Mouse (Mus musculus) erythroblast, embryonic 14.5 days (primary cell): ENCODE measurements around the gene Gnat1. TPM values are rescaled to one million over a fixed set of nuclear protein-coding genes. Genes with fewer than 3 reads are reported as not detected.
"Not testable (repeated sequence)": the region's sequence is repeated elsewhere in the genome, so short reads cannot be mapped to it uniquely, and the experiment has no call there.

Source experiments
- H3K27me3 ChIP-seq: 2 replicates; pipeline ENCODE4 v1.6.1; 2012; ENCODE audit warnings: inconsistent platforms; ENCODE audit not compliant: control insufficient read depth
- H3K36me3 ChIP-seq: 2 replicates; pipeline ENCODE4 v1.6.1; 2012; ENCODE audit warnings: mild to moderate bottlenecking, inconsistent platforms; ENCODE audit not compliant: control insufficient read depth
- H3K4me1 ChIP-seq: 2 replicates; pipeline ENCODE4 v1.6.1; 2012; ENCODE audit warnings: inconsistent platforms; ENCODE audit not compliant: control insufficient read depth
- H3K4me3 ChIP-seq: replicated peaks from 2 replicates; pipeline ENCODE3; 2012; ENCODE audit warnings: moderate library complexity, mild to moderate bottlenecking, inconsistent platforms
- H3K9me3 ChIP-seq: 2 replicates; pipeline ENCODE4 v1.6.1; 2012; ENCODE audit warnings: low read length, inconsistent platforms, mixed read lengths; ENCODE audit not compliant: control insufficient read depth
- GATA1 ChIP-seq: IDR thresholded peaks from 2 replicates; pipeline ENCODE4 v1.6.1; 2012; ENCODE audit warnings: low read length, inconsistent platforms, mixed read lengths
- TAL1 ChIP-seq: IDR thresholded peaks from 3 replicates; pipeline ENCODE4 v1.6.1; 2012; ENCODE audit warnings: low read length, inconsistent platforms, mixed read lengths
- polyA plus RNA-seq: library from polyadenylated mRNA; stranded (reverse); fragments of >175 nt; gene quantifications from 2 replicates; pipeline ENCODE4 v1.2.3, GENCODE M21; 2012

Gnat1 gene
- polyA plus RNA-seq, 1 experiment: not detected

DNA sequence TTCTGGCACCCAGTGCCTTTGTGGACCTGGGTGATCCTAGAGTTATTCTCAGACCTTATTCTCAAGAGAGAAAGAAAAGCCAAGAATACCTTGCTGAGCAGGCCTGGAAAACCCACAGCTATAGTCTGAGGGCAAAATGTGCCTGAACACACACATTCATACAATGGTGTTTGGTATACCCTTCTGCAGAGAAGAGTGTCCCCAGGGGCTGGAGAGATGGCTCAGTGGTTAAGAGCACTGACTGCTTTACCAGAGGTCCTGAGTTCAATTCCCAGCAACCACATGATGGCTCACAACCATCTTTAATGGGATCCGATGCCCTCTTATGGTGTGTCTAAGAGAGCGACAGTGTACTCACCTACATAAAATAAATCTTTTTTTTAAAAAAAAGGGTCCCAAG, 651 bp downstream of the Gnat1 start:
- Histone ChIP-seq H3K4me1 (peaks cover 15% of the 10 kb centered on the region), H3K27me3 (peaks cover 52% of the 10 kb centered on the region), H3K4me3 (no peak overlapping the region), H3K36me3 (no peaks in the 10 kb centered on the region), H3K9me3 (no peaks in the 10 kb centered on the region)
- TF ChIP-seq GATA1 (no peak), TAL1 (no peak)

DNA sequence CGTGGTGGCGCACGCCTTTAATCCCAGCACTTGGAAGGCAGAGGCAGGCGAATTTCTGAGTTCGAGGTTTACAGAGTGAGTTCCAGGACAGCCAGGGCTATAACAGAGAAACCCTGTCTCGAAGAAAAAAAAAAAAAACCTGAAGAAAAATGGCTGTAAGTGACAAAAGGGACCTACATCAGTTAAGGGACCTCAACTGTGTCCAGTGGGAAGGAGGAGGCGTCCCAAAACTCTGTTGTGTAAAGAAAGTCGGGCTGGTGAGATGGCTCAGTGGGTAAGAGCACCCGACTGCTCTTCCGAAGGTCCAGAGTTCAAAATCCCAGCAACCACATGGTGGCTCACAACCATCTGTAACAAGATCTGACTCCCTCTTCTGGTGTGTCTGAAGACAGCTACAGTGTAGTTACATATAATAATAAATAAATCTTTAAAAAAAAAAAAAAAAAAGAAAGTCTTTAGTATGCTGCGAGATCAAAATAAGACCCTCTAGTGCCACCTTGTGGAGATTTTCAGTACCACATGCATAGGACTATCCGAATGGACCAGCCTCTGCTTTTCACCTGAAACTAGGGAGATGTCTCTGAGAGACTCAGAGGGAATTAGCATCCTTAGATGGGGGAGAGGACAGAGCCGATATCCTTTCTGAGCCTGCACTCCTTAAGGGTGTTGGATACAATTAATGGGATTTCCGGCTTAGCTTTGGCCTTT, 1.5 kb downstream of the Gnat1 start:
- not testable (repeated sequence) for H3K9me3 ChIP-seq, H3K36me3 ChIP-seq, H3K4me3 ChIP-seq
- H3K4me1 ChIP-seq: peaks cover 15% of the 10 kb centered on the region
- H3K27me3 ChIP-seq: peaks cover 54% of the 10 kb centered on the region

DNA sequence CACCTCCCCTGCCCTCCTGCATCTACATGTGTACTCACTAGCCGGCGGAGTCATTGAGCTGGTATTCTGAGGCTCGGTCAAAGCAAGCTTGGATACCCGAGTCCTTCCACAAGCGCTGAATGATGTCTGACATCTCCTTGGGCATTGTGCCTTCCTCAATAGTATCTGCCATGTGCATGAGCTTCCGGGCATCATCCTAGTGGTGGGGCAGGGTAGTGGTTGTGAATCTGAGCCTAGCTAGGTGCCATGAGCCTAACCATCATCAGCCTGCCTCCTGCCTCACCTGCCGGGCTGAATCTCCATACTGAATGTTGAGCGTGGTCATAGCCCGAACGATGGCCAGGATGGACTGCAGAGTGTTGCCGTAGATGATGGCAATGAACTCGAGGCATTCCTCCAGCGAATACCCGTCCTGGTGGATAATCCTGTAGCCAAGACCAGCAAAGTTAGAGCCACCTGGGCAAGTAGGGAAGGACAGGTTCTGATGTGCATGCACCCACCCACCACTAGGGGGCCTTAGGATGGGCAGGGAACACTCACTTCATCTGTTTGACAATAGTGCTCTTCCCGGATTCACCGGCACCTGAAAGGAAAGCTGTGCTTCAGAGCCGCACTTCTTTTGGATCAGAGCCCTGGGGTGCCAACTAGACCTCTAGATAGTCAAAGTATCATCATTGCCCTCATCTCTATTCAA, 2.3 kb downstream of the Gnat1 start:
- Histone ChIP-seq H3K4me3 (no peak overlapping the region), H3K9me3 (no peaks in the 10 kb centered on the region), H3K27me3 (peaks cover 54% of the 10 kb centered on the region), H3K4me1 (peaks cover 15% of the 10 kb centered on the region), H3K36me3 (no peaks in the 10 kb centered on the region)
- TF ChIP-seq GATA1 (no peak), TAL1 (no peak)

DNA sequence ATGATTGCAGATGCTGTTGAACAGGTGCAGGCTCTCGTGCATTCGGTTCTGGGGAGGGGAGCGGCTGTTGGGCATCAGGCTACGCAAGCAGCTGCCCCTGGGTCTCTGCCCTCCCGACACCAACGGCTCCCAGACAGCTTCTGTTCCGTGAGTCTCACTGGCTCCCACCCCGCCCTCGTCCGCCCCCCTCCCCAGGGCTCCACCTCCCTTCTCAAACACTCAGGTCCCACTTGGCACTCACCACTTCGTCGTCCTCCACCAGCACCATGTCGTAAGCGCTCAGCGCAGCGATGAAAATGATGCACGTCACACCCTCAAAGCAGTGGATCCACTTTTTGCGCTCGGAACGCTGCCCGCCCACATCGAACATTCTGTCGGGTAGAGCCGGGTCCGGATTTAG, 3.2 kb downstream of the Gnat1 start:
- Histone ChIP-seq H3K4me1 (peaks cover 15% of the 10 kb centered on the region), H3K9me3 (no peaks in the 10 kb centered on the region), H3K4me3 (no peak overlapping the region), H3K27me3 (peaks cover 56% of the 10 kb centered on the region), H3K36me3 (no peaks in the 10 kb centered on the region)
- TF ChIP-seq GATA1 (no peak), TAL1 (no peak)

DNA sequence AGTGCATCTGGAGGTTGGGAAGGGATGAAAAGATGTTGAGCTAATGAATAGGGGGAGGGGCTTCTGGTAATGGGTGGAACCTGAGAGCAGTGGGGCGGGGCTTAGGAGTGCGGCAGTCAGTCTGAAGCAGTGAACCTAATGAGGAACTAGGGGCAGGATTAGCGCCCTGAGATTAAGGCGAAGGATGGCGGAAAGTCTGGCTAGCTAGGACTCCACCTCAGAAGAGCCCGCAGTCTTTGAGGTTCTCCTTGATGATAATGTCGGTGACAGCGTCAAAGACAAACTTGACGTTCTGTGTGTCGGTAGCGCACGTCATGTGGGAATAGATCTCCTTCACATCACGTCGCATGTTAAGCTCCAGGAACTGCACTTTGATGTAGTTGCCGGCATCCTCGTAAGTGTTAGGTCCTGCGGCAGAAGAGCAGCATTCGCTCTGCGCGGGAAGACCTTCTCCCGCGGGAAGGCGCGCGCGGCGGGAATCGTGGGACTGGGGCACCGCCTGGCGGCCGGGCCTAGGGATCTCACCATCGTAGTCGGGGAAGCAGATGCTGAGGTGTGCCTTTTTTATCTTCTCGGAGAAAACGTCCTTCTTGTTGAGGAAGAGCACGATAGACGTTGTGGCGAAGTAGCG, 3.7 kb downstream of the Gnat1 start:
- H3K4me3 ChIP-seq: peak overlapping the region; percentile 5

DNA sequence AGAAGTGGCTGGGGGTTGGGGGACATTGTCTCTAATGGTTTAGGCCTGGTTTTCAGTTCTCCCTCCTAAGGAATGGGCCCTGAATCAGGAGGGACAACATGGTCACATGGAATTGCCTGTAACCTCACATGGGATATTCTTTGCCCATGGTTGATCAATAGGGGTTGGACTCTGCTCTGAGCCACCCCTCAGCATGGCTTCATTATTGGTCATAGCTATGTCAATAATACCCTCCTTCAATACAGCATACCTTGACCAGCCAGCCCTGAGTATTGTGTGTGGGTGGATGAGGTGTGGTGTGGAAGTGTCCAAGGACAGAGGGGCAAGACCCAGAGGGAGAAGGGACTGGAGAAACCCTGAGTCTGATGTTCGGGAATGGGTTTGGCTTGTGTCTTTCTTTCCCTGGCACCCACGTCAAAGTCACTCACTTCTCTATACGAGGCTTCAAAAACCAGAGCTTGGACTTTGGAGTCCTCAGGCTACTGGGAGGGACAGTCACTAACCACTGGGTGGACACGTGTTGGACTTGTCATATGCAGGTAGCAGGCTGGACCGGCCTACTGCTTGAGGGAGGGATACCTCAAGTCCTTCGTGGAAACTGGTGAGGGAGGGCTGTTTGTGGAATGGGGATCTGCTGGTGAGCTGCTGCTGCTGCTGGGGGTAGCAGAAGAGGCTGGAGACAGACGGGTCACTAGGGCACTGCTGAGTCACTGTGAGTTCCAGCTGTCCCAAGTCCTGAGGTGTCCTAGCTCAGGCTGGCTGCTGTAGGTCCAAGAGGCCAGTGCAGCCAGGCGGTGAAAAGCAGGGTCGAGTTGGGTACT, 4.7 kb downstream of the Gnat1 start:
- TF ChIP-seq GATA1 (no peak), TAL1 (no peak)
- H3K27me3 ChIP-seq: peaks cover 57% of the 10 kb centered on the region

More for the DNA sequence above, 3.7 kb downstream of the Gnat1 start:
- Histone ChIP-seq H3K27me3 (peaks cover 56% of the 10 kb centered on the region), H3K4me1 (peaks cover 15% of the 10 kb centered on the region), H3K36me3 (no peaks in the 10 kb centered on the region), H3K9me3 (no peaks in the 10 kb centered on the region)
- no peak for TF ChIP-seq GATA1
- no peak for TF ChIP-seq TAL1

DNA sequence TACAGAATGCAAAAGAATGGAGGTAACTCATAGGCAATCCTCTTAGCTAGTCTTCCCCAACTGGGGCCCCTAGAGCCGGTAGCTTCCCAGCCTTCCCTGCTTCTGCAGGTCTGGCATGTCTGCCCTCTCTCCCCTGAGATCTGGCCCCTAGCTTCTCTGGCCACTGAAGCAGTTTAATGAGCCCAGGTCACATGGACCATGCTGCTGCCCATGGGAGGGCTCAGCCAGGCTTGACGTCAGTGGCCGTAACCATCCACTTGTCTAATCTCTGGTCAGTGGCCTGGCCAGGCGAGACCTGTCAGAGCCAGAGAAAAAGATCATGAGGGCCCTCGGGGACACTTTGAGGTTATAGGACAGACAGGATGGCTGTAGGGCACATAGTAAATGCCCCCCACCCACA, 9.3 kb downstream of the Gnat1 start:
- H3K36me3 ChIP-seq: no peaks in the 10 kb centered on the region
- no peaks in the 10 kb centered on the region for H3K9me3 ChIP-seq
- no peak overlapping the region for H3K4me3 ChIP-seq
- TF ChIP-seq GATA1 (no peak), TAL1 (no peak)
- H3K4me1 ChIP-seq: peaks cover 2% of the 10 kb centered on the region
- H3K27me3 ChIP-seq: peaks cover 70% of the 10 kb centered on the region

More for the DNA sequence above, 4.7 kb downstream of the Gnat1 start:
- Histone ChIP-seq H3K36me3 (no peaks in the 10 kb centered on the region), H3K4me3 (no peak overlapping the region), H3K4me1 (peaks cover 15% of the 10 kb centered on the region), H3K9me3 (no peaks in the 10 kb centered on the region)

DNA sequence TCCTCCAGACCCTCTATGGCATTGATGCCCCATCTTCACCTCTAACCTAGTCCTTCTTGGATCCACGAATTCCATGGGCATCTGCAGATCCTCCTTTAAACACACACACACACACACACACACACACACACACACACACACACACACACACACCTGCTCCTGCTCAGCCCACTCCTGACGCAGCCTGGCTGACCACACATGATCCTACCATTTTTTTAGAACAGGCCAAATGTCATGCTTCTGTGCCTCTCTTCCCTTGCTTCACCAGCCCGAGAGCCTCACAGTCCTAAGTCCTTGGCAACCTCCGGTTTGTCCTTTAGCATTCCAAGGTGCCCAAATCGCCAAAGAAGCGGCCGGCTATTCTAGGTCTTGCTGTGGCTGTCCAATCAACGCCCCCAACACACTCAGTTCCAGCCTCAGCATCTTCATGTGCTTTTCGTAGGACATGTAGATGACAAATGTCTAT, 10.0 kb downstream of the Gnat1 start, which contains the start of gene Slc38a3:
Slc38a3 (minus strand) TSS at position 51 of the 466 bp plus-strand sequence.
- Histone ChIP-seq H3K36me3 (no peaks in the 10 kb centered on the region), H3K4me3 (no peak within 1 kb of the TSS), H3K4me1 (no peaks in the 10 kb centered on the region), H3K27me3 (peaks cover 68% of the 10 kb centered on the region), H3K9me3 (no peaks in the 10 kb centered on the region)
- no peak for TF ChIP-seq GATA1
- no peak for TF ChIP-seq TAL1

DNA sequence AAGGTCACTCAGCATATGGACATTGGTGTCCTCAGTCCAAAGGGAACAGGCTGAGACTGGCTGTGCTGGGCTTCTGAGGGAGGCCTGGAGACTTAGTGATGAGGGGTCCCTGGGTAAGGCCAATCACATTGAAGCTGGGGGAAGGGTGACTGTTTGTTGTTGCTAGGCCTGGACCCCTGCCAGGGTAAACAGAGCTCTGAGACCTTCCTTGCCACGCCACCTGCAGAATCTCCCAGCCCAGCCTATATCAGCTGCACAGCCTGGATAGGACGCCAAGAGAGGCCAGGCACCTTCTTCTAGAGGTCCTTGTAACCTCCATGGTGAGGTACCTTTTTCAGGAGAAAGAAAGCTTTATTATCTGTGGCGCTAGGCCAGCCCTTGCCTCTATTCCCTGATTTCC, 10.6 kb downstream of the Gnat1 start:
- no peaks in the 10 kb centered on the region for H3K9me3 ChIP-seq
- H3K36me3 ChIP-seq: no peaks in the 10 kb centered on the region
- no peak overlapping the region for H3K4me3 ChIP-seq
- H3K4me1 ChIP-seq: no peaks in the 10 kb centered on the region
- peaks cover 63% of the 10 kb centered on the region for H3K27me3 ChIP-seq
- TF ChIP-seq TAL1: no peak
